Mouse (Mus musculus) thymus, postnatal 0 days (tissue): ENCODE measurements at regions not wholly inside any gene's neighbourhood (a gene's known extent, or its start where the extent isn't known, plus 50 kb on each side); places are given as distances from the start of the nearest gene placed in this dataset.

Source experiments
- DNase-seq: peaks from one replicate; pipeline ENCODE4 v3.0.0-alpha.2; 2015; ENCODE audit warnings: low spot score
- microRNA counts: library from miRNA; unstranded; fragments of <30 nt; microRNA quantifications from one replicate; lab custom pipeline; 2015
- microRNA-seq: library from miRNA; unstranded; fragments of <30 nt; microRNA quantifications from one replicate; pipeline ENCODE4, GENCODE M21; 2016; ENCODE audit warnings: borderline number of aligned reads

DNA sequence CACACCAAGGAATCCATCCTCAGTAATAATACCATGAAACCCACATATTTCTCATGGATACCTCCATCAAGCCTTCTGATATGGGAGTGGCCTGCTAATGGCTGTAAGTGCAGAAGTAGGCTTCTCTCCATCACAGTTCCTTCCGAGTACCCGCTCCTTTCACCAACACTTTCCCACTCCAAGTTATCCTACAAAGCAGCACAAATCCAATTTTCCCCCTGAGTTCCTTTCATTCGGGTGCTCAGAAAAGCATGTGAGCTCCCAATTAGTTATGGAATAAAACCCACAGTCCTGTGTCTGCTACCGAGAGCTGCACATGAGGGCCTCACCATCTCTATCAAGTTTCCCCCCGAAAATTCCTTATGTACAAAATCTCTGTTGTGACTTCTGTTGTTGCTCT lies 75.8 kb upstream of the Ubash3b start:
- DNase-seq, result no peak

DNA sequence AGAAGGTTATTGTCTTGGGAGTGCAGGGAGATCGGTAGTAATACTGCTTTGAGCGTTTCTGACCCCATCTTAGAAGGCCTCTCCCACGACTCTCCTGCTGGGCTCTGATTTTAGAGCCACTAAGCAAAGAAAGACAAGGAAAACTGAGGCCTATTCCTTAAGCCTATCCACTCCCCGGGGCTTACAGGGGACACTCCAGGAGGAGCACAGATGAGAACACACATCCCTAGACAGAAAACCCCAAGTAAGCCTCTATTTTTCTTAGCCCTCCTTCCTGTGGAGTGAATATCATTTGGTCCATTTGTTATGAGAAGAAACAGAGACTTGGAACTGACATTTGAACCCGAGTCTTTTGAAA lies 67.7 kb upstream of the Ubash3b start:
- peak; percentile 3 for DNase-seq

DNA sequence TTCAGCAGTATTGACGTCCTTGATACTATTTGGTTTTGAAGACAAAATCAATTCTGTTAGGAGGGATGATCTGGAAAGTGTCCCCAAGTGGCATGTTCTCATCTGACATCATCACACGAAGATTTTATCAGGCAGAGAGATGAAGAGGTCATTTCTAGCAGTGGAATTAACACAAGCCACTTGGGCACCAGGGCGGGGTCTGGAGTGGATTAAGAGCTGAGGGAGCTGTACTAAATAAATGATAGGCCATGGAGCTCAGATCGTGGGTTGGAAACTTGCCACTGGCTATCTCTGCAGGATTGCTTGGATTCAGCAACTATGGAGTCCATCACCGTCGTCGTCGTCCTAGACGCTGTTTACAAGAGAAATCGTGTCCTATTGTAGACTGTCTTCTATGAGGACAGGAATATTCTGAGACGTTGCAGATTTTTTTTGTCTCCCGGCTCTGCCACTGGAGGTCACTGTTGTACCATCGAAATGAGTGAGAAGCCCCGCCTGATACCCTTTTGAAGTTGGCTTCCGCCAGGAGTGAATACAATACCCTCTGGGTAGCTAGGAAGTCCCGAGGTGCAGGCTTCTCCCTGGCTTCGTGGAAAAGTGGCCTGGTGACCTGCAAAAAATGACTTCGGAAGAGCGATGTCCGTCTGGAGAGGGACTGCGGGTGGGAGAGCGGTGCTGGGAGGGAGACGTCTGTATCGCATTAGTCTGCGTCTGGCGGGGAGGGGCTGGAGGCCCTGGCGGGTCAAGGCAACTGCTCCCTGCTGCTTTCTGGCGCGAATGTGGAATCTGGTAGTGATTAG lies 67.1 kb upstream of the Ubash3b start:
- DNase-seq, result peak; percentile 90

DNA sequence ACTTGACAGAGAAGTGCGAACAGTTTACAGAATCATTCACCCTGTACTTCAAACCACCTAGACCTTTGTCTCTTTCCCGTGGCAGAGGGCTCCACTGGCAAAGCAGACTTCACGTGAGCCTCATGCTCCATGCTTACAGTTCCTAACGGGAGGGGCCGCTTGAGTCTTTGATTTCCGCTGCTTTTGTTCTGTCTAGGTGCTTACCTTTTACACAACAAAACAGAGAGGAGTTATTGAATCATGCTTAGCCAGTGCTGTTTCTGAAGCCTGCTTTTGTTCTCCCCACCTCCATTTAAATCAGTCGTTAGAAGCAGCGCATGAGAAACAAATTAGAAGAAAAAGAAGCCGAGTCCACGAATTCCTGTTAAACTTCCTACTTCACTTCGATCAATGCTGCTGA lies 61.9 kb upstream of the Ubash3b start:
- no peak for DNase-seq

DNA sequence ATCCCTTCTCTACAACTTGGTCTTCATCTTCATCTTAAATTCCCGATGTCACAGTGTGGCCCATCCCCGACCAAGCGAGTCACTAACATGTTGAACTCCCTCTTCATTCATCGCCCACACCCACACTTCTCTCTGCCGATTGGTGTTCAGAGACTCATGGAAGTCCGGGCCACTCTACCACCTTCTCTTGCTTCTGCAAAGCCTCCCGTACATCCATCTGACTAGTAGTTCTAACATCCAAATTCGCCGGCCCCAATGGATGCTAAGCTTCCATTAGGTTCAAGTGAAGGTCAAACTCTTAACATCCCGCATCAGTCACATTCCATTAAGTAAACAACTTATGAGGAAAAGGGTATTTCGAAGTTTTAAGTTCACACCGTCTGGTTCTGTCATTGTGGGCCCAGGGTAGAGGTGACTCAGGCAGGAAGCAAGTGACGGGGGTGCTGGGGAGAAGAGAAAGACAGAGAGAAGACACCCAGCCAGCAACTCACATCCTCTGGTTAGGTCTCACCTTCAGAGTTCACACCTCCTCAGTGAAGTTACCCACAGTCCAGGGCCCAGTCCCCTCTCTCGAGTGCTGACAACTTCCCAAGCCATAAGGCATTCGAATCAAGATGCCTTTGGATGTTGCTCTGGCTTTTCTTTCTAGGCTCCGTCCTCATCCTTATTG lies 61.0 kb upstream of the Ubash3b start:
- no peak for DNase-seq

DNA sequence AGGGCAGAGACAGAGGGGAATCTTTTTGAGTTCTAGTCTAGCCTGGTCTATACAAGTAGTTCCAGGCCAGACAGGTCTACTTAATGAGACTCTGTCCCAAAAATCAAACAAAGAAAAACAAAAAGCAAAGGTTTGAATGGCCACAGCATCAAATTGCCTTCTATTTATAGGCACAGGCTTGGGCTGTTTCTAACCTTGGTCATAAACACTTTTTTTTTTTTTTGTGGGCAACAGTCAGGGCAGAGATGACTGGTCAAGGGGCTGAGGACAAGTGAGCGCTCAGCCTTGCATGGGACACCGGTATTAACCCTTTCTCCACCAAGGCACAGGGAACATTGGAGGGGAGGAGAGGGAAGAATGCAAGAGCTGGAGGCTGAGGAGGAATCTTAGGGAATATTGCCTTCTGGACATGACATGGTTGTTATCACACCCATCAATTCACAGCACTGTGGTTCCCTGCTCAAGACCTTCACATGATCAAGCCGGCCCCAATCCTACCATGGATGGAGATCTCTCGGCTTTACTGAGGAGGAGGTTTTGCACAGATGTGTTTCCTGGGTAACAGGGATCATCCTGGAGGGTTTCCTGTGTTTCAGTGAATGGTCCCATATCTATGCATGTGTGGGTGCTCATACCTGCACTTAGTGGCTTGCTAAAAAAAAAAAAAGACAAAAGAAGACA lies 59.8 kb upstream of the Ubash3b start:
- no peak for DNase-seq

DNA sequence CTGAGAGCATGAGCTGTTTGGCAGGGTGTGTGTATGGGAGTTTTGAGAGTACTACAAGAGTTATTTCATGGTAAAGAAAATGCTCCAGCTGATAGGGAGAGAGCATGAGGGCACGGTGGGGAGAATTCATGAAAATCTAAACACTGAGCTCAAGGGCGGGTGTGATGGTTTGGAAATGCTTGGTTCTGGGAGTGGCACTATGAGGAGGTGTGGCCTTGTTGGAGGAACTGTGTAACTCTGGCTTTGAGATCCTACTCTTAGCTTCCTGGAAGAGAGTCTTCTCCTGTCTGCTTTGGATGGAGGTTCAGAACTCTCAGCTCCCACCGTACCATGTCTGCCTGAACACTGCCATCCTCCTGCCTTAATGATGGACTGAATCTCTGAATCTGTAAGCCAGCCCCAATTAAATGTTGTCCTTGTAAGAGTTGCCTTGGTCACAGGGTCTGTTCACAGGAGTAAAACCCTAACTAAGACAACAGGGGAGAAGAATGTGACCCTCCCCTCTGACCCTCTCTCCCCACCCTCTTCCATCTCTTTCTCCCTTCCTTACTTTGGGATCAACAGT lies 58.7 kb upstream of the Ubash3b start:
- no peak for DNase-seq

DNA sequence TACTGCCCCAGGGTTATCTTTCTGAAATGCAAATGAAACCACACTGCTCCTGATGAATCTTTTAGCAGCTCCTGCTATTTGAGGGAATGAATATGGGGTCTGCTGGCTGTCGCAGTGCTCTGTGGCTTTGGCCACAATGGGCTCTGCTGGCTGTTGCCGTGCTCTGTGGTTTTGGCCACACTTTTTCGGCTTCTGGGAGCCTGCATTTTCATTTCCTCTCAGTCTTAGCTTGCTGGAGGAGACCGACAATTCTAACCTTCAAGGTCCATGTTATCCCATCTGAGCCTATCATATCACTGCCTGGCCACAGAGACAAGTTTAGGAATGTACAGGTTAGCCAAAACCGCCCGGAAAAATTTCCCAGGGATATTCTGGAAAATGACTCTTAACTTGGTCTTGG lies 57.2 kb upstream of the Ubash3b start:
- no peak for DNase-seq

DNA sequence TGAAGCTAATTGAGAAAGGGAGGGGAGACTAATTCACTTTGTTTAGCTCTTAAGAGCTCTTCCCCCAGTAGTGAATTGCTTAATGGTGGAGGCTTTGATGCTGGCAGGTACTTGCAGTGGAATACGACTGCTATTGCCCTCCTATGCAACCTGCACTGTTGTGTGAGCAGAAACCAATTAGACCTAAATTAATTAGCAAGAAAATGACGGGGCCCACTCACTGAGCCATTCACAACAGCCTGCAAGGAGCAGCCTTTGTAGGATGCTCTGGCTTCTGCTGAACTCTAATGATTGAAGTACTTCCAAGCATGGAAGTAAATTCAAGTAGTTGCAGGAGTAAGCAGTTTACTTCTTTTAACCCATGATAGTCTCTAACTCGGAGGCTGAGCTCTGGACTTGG lies 54.8 kb upstream of the Ubash3b start:
- no peak for DNase-seq

DNA sequence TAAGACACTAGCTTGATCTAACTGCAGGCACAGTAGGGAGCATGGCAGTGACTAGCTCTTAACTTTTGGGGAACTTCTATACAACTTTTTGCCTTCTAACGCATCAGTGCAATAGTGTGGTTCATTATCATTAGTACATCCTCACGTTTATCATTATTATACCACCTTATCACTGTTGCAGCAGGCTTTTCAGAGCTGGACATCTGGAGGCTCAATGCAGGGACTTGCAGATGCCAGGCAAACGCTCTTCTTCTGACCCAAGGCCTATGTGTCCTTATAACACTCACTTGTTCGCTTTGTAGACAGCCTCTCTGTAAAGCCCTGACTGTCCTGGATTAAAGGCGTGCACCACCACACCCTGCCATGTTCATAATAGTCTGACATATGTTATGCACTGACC lies 53.5 kb upstream of the Ubash3b start:
- no peak for DNase-seq

DNA sequence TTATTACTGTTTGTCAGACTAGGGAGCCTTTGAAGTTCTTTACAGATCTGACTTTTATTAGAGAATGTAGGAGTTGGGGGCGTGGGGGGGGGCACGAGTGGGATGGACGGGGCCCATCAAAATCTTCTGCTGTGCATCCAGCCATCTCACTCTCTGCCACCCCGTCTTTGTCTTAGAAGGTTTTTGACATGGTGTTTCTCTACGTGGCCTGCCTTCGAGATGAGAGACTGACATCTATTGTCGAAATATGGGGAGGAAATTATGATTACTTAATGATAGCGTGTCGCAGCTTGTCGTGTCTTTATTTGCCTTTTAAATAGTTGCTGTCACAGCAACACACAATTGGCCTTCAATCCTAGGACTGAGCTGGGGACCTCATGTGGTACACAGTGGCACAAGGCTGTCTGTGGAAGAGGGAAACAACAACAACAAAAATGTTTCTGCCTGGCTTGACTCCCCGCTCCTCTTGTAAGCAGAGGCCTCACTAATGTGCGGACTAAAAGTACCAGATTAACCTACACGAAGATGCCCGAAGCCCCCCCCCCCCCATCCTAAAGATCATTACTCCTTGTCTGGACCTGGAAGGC lies 51.5 kb upstream of the Ubash3b start:
- no peak for DNase-seq

DNA sequence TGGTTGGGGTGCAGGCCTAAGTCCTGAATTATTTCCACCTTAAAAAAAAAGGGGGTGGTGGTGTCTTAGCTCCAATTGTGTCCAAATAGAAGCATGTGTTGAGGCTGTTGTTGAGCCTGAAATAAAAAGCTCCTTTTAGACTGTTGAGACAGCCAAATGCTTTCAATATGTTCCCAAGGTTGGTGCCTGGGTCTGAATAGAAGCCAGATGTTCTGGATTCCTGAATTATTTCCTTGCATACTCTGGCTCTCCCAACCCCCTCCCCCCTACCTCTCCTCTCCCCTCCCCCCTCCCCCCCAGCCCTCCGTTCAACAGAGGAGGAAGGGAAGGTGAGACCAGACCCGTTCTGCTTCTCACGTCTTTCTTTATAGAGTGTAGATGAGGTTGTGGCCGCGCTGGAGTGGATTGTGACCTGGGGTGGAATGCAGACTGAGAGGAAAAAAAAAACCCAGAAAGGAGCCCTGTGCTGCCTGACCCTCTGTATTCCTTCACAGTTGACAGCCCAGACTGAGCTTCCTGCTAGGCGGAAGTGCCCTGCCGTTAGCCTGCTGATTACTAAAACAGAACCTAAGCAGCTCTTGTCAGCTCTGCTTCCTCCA lies 50.9 kb upstream of the Ubash3b start:
- peak; percentile 57 for DNase-seq

DNA sequence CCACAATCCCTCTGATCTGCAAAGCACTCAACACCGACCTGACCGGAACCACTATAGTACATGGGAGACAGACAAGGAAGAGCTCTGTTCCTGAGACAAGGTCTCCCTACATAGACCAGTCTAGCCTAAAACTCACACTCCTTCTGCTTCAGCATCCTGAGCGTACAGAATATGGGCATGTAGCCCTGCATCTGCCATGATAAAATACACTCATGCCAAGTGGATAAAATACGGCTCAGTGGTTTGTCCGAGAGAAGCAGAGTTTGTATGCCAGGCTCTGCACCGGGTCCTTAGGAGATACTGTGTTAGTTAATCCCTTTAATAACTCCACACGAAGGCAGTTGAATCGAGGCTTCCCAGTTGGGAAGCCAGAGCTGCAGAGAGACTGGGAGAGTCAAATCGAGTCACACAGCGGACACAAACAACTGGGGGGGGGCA lies 50.4 kb upstream of the Ubash3b start:
- no peak for DNase-seq

MicroRNAs in the stretch of these regions (microRNA counts, 519-probe panel; counts per million panel counts)
- 6,677 counts per million, percentile 92 among the panel's probes with 10 or more counts for microRNA mmu-miR-100 (lab: Ali Mortazavi, UCI)
- microRNA mmu-miR-125b-3p (lab: Ali Mortazavi, UCI), result 473 counts per million, percentile 71 among the panel's probes with 10 or more counts

Small RNA genes in the stretch of these regions (microRNA-seq; reads per million reads assigned to microRNA genes)
- 10,808 reads per million, percentile 92 among the genes with 10 or more reads in this experiment for gene Mir100
- gene Mir125b-1, result 519 reads per million, percentile 64 among the genes with 10 or more reads in this experiment
- gene Mirlet7a-2, result 294 reads per million, percentile 58 among the genes with 10 or more reads in this experiment
